Mouse (Mus musculus) stomach, embryonic 14.5 days (tissue): Measurements from ENCODE around the gene Tmprss7. TPM values are rescaled to one million over a fixed set of nuclear protein-coding genes. Genes with fewer than 3 reads are reported as not detected.
A peak's percentile ranks its signal among the peaks of the same experiment; 100 is the strongest.

Experiments used
- ATAC-seq: fragments of 200-750 bp; cut with Nextera tagmentation; 2 replicates; pipeline ENCODE4 v1.8.0; 2017; ENCODE audit warnings: low read depth, moderate TSS enrichment; ENCODE audit not compliant: insufficient number of reproducible peaks, insufficient read depth, low FRiP score
- H3K27ac ChIP-seq: fragments of 300-500 bp; sonication (generic); 2 replicates; pipeline ENCODE4 v1.5.1; 2014; ENCODE audit warnings: mild to moderate bottlenecking, low read length, moderate library complexity, mixed read lengths
- H3K27me3 ChIP-seq: fragments of 300-500 bp; sonication (generic); 2 replicates; pipeline ENCODE4 v1.6.1; 2014; ENCODE audit warnings: low read length, control low read depth, mixed read lengths; ENCODE audit not compliant: control insufficient read depth, insufficient read depth
- H3K36me3 ChIP-seq: fragments of 300-500 bp; sonication (generic); 2 replicates; pipeline ENCODE4 v1.6.1; 2014; ENCODE audit warnings: mild to moderate bottlenecking, control low read depth, low read length, moderate library complexity, mixed read lengths; ENCODE audit not compliant: control insufficient read depth, insufficient read depth
- H3K4me1 ChIP-seq: fragments of 300-500 bp; sonication (generic); 2 replicates; pipeline ENCODE4 v1.6.1; 2014; ENCODE audit warnings: low read length, control low read depth, mixed read lengths; ENCODE audit not compliant: control insufficient read depth, insufficient read depth
- H3K4me2 ChIP-seq: fragments of 300-500 bp; sonication (generic); replicated peaks from 2 replicates; pipeline ENCODE4 v1.6.1; 2014; ENCODE audit warnings: low read depth, low read length, control low read depth
- H3K4me3 ChIP-seq: fragments of 300-500 bp; sonication (generic); 2 replicates; pipeline ENCODE4 v1.5.1; 2014; ENCODE audit warnings: low read depth, low read length, control low read depth
- H3K9ac ChIP-seq: fragments of 300-500 bp; sonication (generic); replicated peaks from 2 replicates; pipeline ENCODE4 v1.6.1; 2014; ENCODE audit warnings: low read depth, mild to moderate bottlenecking, control low read depth, low read length, moderate library complexity, mixed read lengths
- H3K9me3 ChIP-seq: fragments of 300-500 bp; sonication (generic); 2 replicates; pipeline ENCODE4 v1.6.1; 2016; ENCODE audit warnings: low read depth, low read length, control low read depth; ENCODE audit not compliant: control insufficient read depth
- WGBS: fragments of 180-500 bp; shearing (Covaris S2); extraction: QIAGEN DNeasy Blood & Tissue Kit; methylation state at CpG from one replicate; pipeline ENCODE4 v1.1.7; 2014; 5-methylcytosine and 5-hydroxymethylcytosine counted together
- polyA plus RNA-seq: library from polyadenylated mRNA; unstranded; fragments of >200 nt; fragmentation: Nextera tagmentation; extraction: Ambion mirVana; gene quantifications from 2 replicates; pipeline ENCODE4 v1.2.1, GENCODE M21; 2014

The Tmprss7 gene
- polyA plus RNA-seq, 1 experiment from 2014 or later: not detected

DNA sequence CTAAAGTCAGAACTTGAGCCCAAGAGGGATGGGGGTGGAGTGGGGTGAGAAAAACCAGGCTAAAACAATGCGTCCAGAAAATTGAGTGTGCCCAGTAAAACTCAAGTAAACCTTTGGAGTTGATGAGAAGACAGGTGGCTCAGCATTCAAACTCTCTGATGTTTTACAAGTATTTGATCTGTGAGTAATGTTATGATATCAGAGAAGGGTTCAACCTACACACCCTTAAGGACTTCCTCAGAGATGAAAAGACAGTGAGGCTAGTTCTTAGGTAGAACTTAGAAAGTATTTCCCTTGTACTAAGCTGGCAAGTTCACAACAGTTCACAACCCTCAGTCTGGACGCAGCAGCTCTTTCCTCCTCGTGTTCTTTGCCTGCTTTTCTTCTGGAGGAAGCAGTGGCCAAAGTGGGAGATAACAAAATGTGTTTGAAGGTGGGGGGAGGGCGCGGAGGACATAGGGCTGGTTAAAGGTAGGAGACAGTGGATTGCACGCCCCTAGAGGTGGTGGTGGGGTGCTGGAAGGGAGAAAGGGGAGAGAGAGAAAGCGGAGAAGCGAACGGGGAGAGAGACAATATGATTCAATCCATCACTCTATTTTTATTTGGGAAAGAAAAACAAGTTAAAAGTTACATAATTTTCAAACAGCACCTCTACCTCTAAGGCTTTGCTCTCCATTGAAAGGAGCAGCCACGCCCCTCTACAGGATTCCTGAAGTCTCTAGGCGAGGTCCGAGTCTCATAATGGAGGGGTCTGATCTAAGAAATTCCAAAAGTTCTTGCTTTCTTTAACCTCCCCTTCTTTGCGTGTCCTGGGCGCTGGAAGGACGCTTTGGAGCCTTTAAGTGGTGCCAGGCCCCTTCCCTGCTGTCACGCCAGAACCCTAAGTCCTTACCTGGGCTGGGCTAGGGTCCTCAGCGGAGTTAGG, 40.2 kb downstream of the Tmprss7 start:
- Histone ChIP-seq H3K4me2 (peak overlapping the region; percentile 67), H3K4me3 (peak overlapping the region; percentile 32), H3K27ac (0 out of 2 replicates have a peak overlapping the region, but pooled peaks have one; percentile 15), H3K4me1 (no peaks in the 10 kb centered on the region; the same call in 1 of the 2 replicates), H3K9ac (no peak overlapping the region), H3K36me3 (no peaks in the 10 kb centered on the region), H3K9me3 (no peaks in the 10 kb centered on the region), H3K27me3 (no peaks in the 10 kb centered on the region)
- peak; percentile 50 for ATAC-seq
- 8% methylated on average over 17 of the region's 17 CpGs for WGBS

DNA sequence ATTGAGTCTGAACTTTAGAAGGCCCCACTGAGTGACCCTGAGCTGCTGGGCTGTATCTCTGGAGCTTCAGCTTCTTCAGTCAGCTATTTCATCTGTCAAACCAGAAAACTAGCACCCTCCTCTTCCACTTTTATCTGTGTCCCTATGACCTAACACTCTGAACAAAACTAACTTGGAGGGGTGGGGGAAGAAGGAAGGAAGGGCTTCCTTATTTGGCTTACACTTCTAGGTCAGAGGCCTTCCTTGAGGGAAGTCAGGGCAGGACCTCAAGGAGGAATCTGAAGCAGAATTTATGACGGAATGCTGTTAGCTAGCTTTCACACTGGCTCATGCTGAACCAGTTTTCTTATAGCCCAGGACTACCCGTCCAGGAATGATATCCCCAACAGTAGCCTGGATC, 42.0 kb downstream of the Tmprss7 start:
- Histone ChIP-seq H3K9me3 (no peaks in the 10 kb centered on the region), H3K36me3 (no peaks in the 10 kb centered on the region), H3K27me3 (no peaks in the 10 kb centered on the region), H3K4me2 (no peak overlapping the region), H3K4me3 (no peak overlapping the region), H3K27ac (no peak overlapping the region), H3K9ac (no peak overlapping the region), H3K4me1 (no peaks in the 10 kb centered on the region; the same call in 1 of the 2 replicates)
- ATAC-seq: no peak
- WGBS: 49% methylated on average over 2 of the region's 2 CpGs

DNA sequence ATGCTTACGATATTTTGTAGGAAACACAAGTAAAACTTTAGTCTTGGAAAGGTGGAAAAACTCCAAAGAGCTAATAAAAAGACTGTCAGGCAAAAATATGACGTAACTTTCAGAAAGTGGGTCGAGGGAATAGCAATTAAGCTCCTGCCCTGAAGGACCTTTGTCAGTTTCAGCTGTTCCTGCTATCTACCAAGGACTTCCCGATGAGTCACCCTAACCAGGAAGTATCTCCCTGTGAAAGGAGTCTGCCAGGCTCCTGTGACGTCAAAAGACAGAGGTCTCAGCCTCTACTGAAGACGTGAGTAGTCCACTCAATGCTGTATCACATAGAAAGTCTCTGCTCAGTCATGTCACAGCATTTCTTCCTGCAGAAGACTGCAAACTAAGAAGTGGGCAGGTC, 49.1 kb downstream of the Tmprss7 start:
- no peak overlapping the region for H3K4me3 ChIP-seq
- no peak overlapping the region for H3K4me2 ChIP-seq
- H3K4me1 ChIP-seq: no peaks in the 10 kb centered on the region
- no peaks in the 10 kb centered on the region for H3K27me3 ChIP-seq
- no peak for ATAC-seq
- 58% methylated on average over 6 of the region's 6 CpGs for WGBS
- no peaks in the 10 kb centered on the region for H3K9me3 ChIP-seq
- H3K27ac ChIP-seq: no peak overlapping the region
- no peak overlapping the region for H3K9ac ChIP-seq
- no peaks in the 10 kb centered on the region for H3K36me3 ChIP-seq

GRCm38 (mm10) chr16:45643944-45644343, 49.5 kb downstream of the Tmprss7 start:
- no peak for ATAC-seq
- WGBS: 81% methylated on average over 3 of the region's 3 CpGs

GRCm38 (mm10) chr16:45641301-45641700, 52.2 kb downstream of the Tmprss7 start:
- H3K27ac ChIP-seq: no peak overlapping the region
- H3K4me2 ChIP-seq: no peak overlapping the region
- peak; percentile 8; the same call in 1 of the 2 replicates for ATAC-seq
- no peaks in the 10 kb centered on the region for H3K9me3 ChIP-seq
- H3K4me3 ChIP-seq: no peak overlapping the region
- no peak overlapping the region for H3K9ac ChIP-seq
- no peaks in the 10 kb centered on the region for H3K4me1 ChIP-seq
- WGBS: 54% methylated on average over 3 of the region's 3 CpGs
- H3K36me3 ChIP-seq: no peaks in the 10 kb centered on the region
- H3K27me3 ChIP-seq: no peaks in the 10 kb centered on the region

More at GRCm38 (mm10) chr16:45643944-45644343, 49.5 kb downstream of the Tmprss7 start:
- Histone ChIP-seq H3K27ac (no peak overlapping the region), H3K27me3 (no peaks in the 10 kb centered on the region), H3K9ac (no peak overlapping the region), H3K4me3 (no peak overlapping the region), H3K4me2 (no peak overlapping the region), H3K9me3 (no peaks in the 10 kb centered on the region), H3K4me1 (no peaks in the 10 kb centered on the region), H3K36me3 (no peaks in the 10 kb centered on the region)

GRCm38 (mm10) chr16:45640070-45640762, 53.2 kb downstream of the Tmprss7 start:
- Histone ChIP-seq H3K4me3 (no peak overlapping the region), H3K9ac (no peak overlapping the region), H3K27ac (no peak overlapping the region), H3K36me3 (no peaks in the 10 kb centered on the region), H3K27me3 (no peaks in the 10 kb centered on the region), H3K9me3 (no peaks in the 10 kb centered on the region), H3K4me2 (no peak overlapping the region), H3K4me1 (no peaks in the 10 kb centered on the region)
- ATAC-seq: peak; percentile 86
- WGBS: 60% methylated on average over 10 of the region's 10 CpGs

DNA sequence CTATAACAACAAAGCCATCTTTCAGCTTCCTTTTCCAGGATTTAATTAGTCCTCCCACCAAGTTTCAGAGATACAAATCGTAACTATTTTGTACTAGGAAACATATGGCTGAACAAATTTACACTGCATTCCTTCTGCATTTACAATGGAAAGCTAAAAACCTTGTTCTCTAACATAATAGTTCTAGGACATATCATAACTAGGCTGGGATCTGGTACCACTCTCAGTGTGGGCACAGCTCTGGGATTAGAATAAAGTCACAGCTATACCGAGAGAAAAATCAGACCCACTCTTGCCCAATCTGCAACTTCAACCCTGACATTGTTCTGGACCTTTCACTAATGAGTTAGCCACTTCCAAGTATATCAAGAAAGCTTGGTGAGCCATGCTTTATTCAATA, 57.6 kb downstream of the Tmprss7 start:
- H3K9me3 ChIP-seq: no peaks in the 10 kb centered on the region
- H3K27ac ChIP-seq: no peak overlapping the region
- WGBS: 90% methylated on average over 2 of the region's 2 CpGs
- no peaks in the 10 kb centered on the region for H3K4me1 ChIP-seq
- H3K9ac ChIP-seq: no peak overlapping the region
- ATAC-seq: no peak
- no peaks in the 10 kb centered on the region for H3K27me3 ChIP-seq
- H3K4me2 ChIP-seq: no peak overlapping the region
- no peaks in the 10 kb centered on the region for H3K36me3 ChIP-seq
- H3K4me3 ChIP-seq: no peak overlapping the region

GRCm38 (mm10) chr16:45632420-45632819, 61.0 kb downstream of the Tmprss7 start:
- H3K9me3 ChIP-seq: no peaks in the 10 kb centered on the region
- no peak overlapping the region for H3K4me3 ChIP-seq
- no peak overlapping the region for H3K27ac ChIP-seq
- no peak for ATAC-seq
- H3K4me1 ChIP-seq: no peaks in the 10 kb centered on the region
- H3K36me3 ChIP-seq: no peaks in the 10 kb centered on the region
- no peak overlapping the region for H3K9ac ChIP-seq
- no peak overlapping the region for H3K4me2 ChIP-seq
- H3K27me3 ChIP-seq: no peaks in the 10 kb centered on the region
- 55% methylated on average over 4 of the region's 4 CpGs for WGBS
